Mouse (Mus musculus): Measurements from ENCODE around the gene Xylt1. TPM values are rescaled to one million over a fixed set of nuclear protein-coding genes. Genes with fewer than 3 reads are reported as not detected.

Gene Xylt1
- total and polyA plus RNA-seq, 3 experiments: 9.0 to 13.3 TPM; not detected in 1

DNA sequence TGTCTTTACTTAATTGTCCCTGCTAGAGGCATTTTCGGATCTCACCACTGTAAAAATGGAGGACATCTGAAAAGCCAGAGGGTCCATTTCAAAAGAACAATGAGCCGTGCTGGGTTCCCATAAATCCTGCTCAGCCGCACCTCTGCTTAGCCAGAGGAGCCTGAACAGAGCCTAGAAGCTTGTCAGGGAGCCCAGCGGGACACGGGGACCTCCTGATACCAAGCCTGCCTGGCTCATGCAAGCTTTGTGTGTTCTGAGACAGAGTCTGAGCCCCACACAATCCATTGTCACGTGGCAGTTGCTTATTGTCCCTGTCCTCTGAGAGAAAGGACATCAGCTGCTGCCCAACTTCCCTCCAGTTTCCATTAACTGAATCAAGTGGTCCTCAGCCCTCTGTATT is 229.7 kb downstream of the Xylt1 start:
- Histone ChIP-seq H3K4me1 (ENCODE audit: control insufficient read depth in 1 of 2, insufficient read depth in 2 of 2, low read length in 2 of 2) (no peaks in the 10 kb centered on the region; a peak in 1 of 4 replicates), H3K79me2 (ENCODE audit: control insufficient read depth, insufficient read depth, low read length, poor library complexity) (no peaks in the 10 kb centered on the region), H3K4me3 (ENCODE audit: control insufficient read depth in 1 of 2, insufficient read depth in 1 of 2, low read depth in 2 of 2, low read length in 2 of 2) (no peak overlapping the region), H3K27ac (ENCODE audit: control insufficient read depth, low read depth, low read length) (no peak overlapping the region), H3K9ac (ENCODE audit: control insufficient read depth, low read depth, low read length, poor library complexity, severe bottlenecking) (no peak overlapping the region), H3K27me3 (ENCODE audit: control insufficient read depth in 1 of 2, insufficient read depth in 2 of 2, low read length in 2 of 2) (no peaks in the 10 kb centered on the region), H3K36me3 (ENCODE audit: control insufficient read depth in 1 of 2, insufficient read depth in 2 of 2, low read length in 2 of 2) (peaks cover 2% of the 10 kb centered on the region in 2 experiments; a peak in 2 of 4 replicates), H3K9me3 (replicated peaks; ENCODE audit: insufficient read depth, low read length) (no peaks in the 10 kb centered on the region)
- TF ChIP-seq ETS1 (IDR thresholded peaks at IDR 0.05; ENCODE audit: low read depth, low read length) (no peak), TCF12 (IDR thresholded peaks at IDR 0.05; ENCODE audit: low read depth, low read length) (no peak), RAD21 (IDR thresholded peaks at IDR 0.05; ENCODE audit: low read depth, low read length) (no peak)
- DNase-seq (ENCODE audit: low read depth, low spot score): no peak

DNA sequence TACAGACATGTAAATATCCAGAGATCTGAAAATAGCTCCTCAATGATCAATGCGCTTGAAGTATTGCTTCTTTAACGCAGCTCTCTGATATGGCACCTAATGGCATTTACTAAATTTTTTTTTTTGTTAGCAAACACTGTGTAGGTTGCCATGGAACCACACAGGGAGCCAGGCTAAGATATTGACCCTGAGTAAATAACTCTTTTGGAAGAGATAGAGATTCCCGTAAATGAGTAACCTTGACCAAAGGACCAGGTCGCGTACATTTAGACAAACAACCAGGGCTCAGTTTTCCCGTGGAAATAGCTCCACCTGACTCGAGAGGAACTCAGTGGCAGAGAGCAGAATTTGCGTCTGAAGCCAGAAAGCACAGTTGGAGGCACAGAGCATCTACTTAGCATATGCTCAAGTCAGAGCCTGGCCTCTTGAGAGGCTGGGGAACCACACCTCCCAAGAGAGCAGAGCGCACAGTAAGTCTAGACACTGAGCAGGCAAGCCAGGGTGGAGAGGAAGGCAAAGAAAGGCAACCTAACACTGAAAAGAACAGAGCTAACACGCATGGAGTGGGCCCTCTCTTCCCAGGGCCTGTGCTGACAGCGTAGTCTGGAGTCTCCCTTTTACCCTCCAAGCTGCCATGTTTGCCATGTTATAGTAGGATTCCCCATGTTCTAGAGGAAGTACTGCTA is 232.2 kb downstream of the Xylt1 start:
- Histone ChIP-seq H3K36me3 (ENCODE audit: control insufficient read depth in 1 of 2, insufficient read depth in 2 of 2, low read length in 2 of 2) (peaks cover 2% of the 10 kb centered on the region in 2 experiments; a peak in 2 of 4 replicates), H3K4me3 (ENCODE audit: control insufficient read depth in 1 of 2, insufficient read depth in 1 of 2, low read depth in 2 of 2, low read length in 2 of 2) (no peak overlapping the region), H3K4me1 (ENCODE audit: control insufficient read depth in 1 of 2, insufficient read depth in 2 of 2, low read length in 2 of 2) (no peaks in the 10 kb centered on the region; a peak in 1 of 4 replicates), H3K9ac (ENCODE audit: control insufficient read depth, low read depth, low read length, poor library complexity, severe bottlenecking) (no peak overlapping the region), H3K9me3 (replicated peaks; ENCODE audit: insufficient read depth, low read length) (no peaks in the 10 kb centered on the region), H3K79me2 (ENCODE audit: control insufficient read depth, insufficient read depth, low read length, poor library complexity) (no peaks in the 10 kb centered on the region), H3K27me3 (ENCODE audit: control insufficient read depth in 1 of 2, insufficient read depth in 2 of 2, low read length in 2 of 2) (no peaks in the 10 kb centered on the region), H3K27ac (ENCODE audit: control insufficient read depth, low read depth, low read length) (no peak overlapping the region)
- DNase-seq (ENCODE audit: low read depth, low spot score): no peak
- no peak for TF ChIP-seq MAFK (IDR thresholded peaks at IDR 0.05; ENCODE audit: borderline replicate concordance, low read depth, low read length)
- TF ChIP-seq GATA1 (IDR thresholded peaks at IDR 0.05; ENCODE audit: low read depth, low read length): no peak
- TF ChIP-seq E2F4 (IDR thresholded peaks at IDR 0.05; ENCODE audit: borderline replicate concordance, low read depth, low read length): no peak
- TF ChIP-seq USF2 (IDR thresholded peaks at IDR 0.05; ENCODE audit: borderline replicate concordance in 1 of 2, insufficient read depth in 1 of 2, low read depth in 1 of 2, low read length in 2 of 2): no peak
- TF ChIP-seq NRF1 (IDR thresholded peaks at IDR 0.05; ENCODE audit: insufficient read depth, low read depth, low read length, poor library complexity, severe bottlenecking): no peak
- TF ChIP-seq EP300 (IDR thresholded peaks at IDR 0.05; ENCODE audit: low read depth in 1 of 2, low read length in 2 of 2): no peak
- TF ChIP-seq POLR2AphosphoS2 (IDR thresholded peaks at IDR 0.05; ENCODE audit: low read length): no peak
- TF ChIP-seq RAD21 (IDR thresholded peaks at IDR 0.05; ENCODE audit: low read depth, low read length): no peak

DNA sequence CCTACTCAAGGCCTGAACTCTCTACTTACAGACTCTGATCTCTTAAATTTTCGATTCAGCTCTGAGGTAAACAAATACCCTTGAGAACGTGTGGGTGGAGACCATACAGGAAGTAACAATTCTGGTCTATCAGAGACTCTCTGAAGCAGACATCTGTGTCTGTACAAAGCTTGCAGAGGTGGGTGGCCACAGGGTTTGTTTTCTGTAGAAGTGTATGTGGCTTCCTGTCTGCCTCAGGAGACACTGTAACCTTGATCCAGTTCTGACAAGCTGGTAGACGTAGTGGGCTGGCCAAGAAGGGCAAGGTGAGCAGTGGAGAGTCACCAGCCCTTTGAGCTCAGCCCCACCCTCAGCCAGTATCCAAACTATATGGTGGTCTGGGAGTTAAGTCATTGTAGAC is 233.0 kb downstream of the Xylt1 start:
- Histone ChIP-seq H3K27me3 (ENCODE audit: control insufficient read depth in 1 of 2, insufficient read depth in 2 of 2, low read length in 2 of 2) (no peaks in the 10 kb centered on the region), H3K36me3 (ENCODE audit: control insufficient read depth in 1 of 2, insufficient read depth in 2 of 2, low read length in 2 of 2) (peaks cover 2% of the 10 kb centered on the region in 2 experiments; a peak in 2 of 4 replicates), H3K4me1 (ENCODE audit: control insufficient read depth in 1 of 2, insufficient read depth in 2 of 2, low read length in 2 of 2) (no peaks in the 10 kb centered on the region; a peak in 1 of 4 replicates), H3K9me3 (replicated peaks; ENCODE audit: insufficient read depth, low read length) (no peaks in the 10 kb centered on the region), H3K9ac (ENCODE audit: control insufficient read depth, low read depth, low read length, poor library complexity, severe bottlenecking) (no peak overlapping the region), H3K79me2 (ENCODE audit: control insufficient read depth, insufficient read depth, low read length, poor library complexity) (no peaks in the 10 kb centered on the region), H3K27ac (ENCODE audit: control insufficient read depth, low read depth, low read length) (no peak overlapping the region), H3K4me3 (ENCODE audit: control insufficient read depth in 1 of 2, insufficient read depth in 1 of 2, low read depth in 2 of 2, low read length in 2 of 2) (no peak overlapping the region)
- TF ChIP-seq NRF1 (IDR thresholded peaks at IDR 0.05; ENCODE audit: insufficient read depth, low read depth, low read length, poor library complexity, severe bottlenecking) (no peak), POLR2A (IDR thresholded peaks at IDR 0.05; ENCODE audit: control insufficient read depth in 1 of 2, insufficient read depth in 1 of 2, low read depth in 1 of 2, low read length in 2 of 2, poor library complexity in 1 of 2) (no peak), MXI1 (IDR thresholded peaks at IDR 0.05; ENCODE audit: low read depth, low read length) (no peak), MYB (IDR thresholded peaks at IDR 0.05; ENCODE audit: low read depth, low read length) (no peak), TCF12 (IDR thresholded peaks at IDR 0.05; ENCODE audit: low read depth, low read length) (no peak), TAL1 (IDR thresholded peaks at IDR 0.05; ENCODE audit: low read length) (no peak), EP300 (IDR thresholded peaks at IDR 0.05; ENCODE audit: low read depth in 1 of 2, low read length in 2 of 2) (no peak), MEF2A (IDR thresholded peaks at IDR 0.05; ENCODE audit: extremely low read depth, insufficient replicate concordance, low read depth, low read length, poor library complexity, severe bottlenecking) (no peak), MAZ (IDR thresholded peaks at IDR 0.05; ENCODE audit: low read depth, low read length) (no peak), JUND (IDR thresholded peaks at IDR 0.05; ENCODE audit: low read depth, low read length) (no peak), POLR2AphosphoS2 (IDR thresholded peaks at IDR 0.05; ENCODE audit: low read length) (no peak), E2F4 (IDR thresholded peaks at IDR 0.05; ENCODE audit: borderline replicate concordance, low read depth, low read length) (no peak), HCFC1 (IDR thresholded peaks at IDR 0.05; ENCODE audit: low read depth, low read length) (no peak), RAD21 (IDR thresholded peaks at IDR 0.05; ENCODE audit: low read depth, low read length) (no peak), USF2 (IDR thresholded peaks at IDR 0.05; ENCODE audit: borderline replicate concordance in 1 of 2, insufficient read depth in 1 of 2, low read depth in 1 of 2, low read length in 2 of 2) (no peak), SMC3 (IDR thresholded peaks at IDR 0.05; ENCODE audit: low read depth, low read length) (no peak), GABPA (IDR thresholded peaks at IDR 0.05; ENCODE audit: low read depth, low read length) (no peak), CHD1 (IDR thresholded peaks at IDR 0.05; ENCODE audit: low read depth, low read length) (no peak), BHLHE40 (IDR thresholded peaks at IDR 0.05; ENCODE audit: borderline replicate concordance, low read depth, low read length) (no peak)
- DNase-seq (ENCODE audit: low read depth, low spot score): peak; percentile 36

Data from MEL (cell line).